Mouse (Mus musculus): ENCODE data around the gene 1110032A03Rik. TPM values are rescaled to one million over a fixed set of nuclear protein-coding genes. Genes with fewer than 3 reads are reported as not detected.

The 1110032A03Rik gene
- polyA plus RNA-seq, 1 experiment from 2014 or later = 37.8 TPM

- H3K36me3 ChIP-seq (ENCODE audit: control insufficient read depth, insufficient read depth, low read length) = peaks cover 32% of the 10 kb centered on the region
- 95% methylated on average over 5 of the region's 5 CpGs for WGBS
- H3K9me3 ChIP-seq (ENCODE audit: control insufficient read depth, low read depth, low read length) = no peaks in the 10 kb centered on the region
- ATAC-seq (ENCODE audit: insufficient number of reproducible peaks, insufficient read depth, low FRiP score, low read depth) = no peak
- no peak overlapping the region for H3K27ac ChIP-seq (ENCODE audit: low read length)
- H3K4me3 ChIP-seq (ENCODE audit: low read depth, low read length) = no peak overlapping the region
- H3K9ac ChIP-seq (replicated peaks; ENCODE audit: low read depth, low read length) = no peak overlapping the region
- no peak overlapping the region for H3K4me2 ChIP-seq (replicated peaks; ENCODE audit: low read depth, low read length)
- H3K27me3 ChIP-seq (ENCODE audit: control insufficient read depth, insufficient read depth, low read length) = no peaks in the 10 kb centered on the region
- H3K4me1 ChIP-seq (ENCODE audit: control insufficient read depth, insufficient read depth, low read length) = no peaks in the 10 kb centered on the region
These were observed 38.5 kb upstream of the 1110032A03Rik start for GRCm38 (mm10) chr9:50813796-50814195.

DNA sequence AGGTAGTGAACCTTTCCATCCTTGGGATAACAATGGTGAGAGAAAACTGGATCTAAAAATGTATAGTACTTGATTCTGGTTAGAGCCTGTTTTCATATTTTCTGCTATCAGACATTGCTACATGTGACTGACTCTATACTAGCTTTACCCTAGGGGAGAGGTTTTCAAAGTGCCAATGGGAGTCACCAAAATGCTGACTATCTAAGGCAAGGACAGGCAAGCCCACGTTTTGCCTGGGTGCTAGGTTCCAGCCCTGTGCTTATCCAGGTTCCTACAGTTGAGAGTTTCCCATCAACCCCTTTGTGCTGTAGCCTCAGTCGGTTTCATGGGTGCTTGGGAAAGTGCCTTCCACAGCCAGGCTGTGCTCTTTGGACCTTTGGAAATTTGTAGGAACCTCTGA lies 36.4 kb upstream of the 1110032A03Rik start:
- H3K27me3 ChIP-seq (ENCODE audit: control insufficient read depth, insufficient read depth, low read length) = no peaks in the 10 kb centered on the region
- peaks cover 37% of the 10 kb centered on the region for H3K36me3 ChIP-seq (ENCODE audit: control insufficient read depth, insufficient read depth, low read length)
- H3K27ac ChIP-seq (ENCODE audit: low read length) = no peak overlapping the region
- no peaks in the 10 kb centered on the region for H3K9me3 ChIP-seq (ENCODE audit: control insufficient read depth, low read depth, low read length)
- 84% methylated on average over 2 of the region's 2 CpGs for WGBS
- H3K4me3 ChIP-seq (ENCODE audit: low read depth, low read length) = no peak overlapping the region
- H3K9ac ChIP-seq (replicated peaks; ENCODE audit: low read depth, low read length) = no peak overlapping the region
- H3K4me2 ChIP-seq (replicated peaks; ENCODE audit: low read depth, low read length) = no peak overlapping the region
- H3K4me1 ChIP-seq (ENCODE audit: control insufficient read depth, insufficient read depth, low read length) = no peaks in the 10 kb centered on the region
- ATAC-seq (ENCODE audit: insufficient number of reproducible peaks, insufficient read depth, low FRiP score, low read depth) = no peak

DNA sequence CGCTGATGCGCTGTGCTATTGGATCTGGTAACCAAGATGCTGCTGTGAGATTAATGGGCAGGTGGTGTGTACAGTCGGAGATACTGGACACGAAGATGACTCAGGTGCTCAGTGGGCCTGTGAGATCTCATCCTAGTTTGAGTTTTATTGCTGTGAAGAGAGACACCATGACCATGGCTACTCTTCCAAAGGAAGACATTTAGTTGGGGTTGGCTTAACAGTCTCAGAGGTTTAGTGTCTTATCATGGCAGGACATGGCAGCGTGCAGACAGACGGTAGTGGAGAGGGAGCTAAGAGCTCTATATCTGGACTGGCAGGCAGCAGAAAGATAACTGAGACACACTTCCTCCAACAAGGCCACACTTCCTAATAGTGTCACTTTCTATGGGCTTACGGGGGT lies 35.9 kb upstream of the 1110032A03Rik start:
- Histone ChIP-seq H3K4me1 (ENCODE audit: control insufficient read depth, insufficient read depth, low read length) (no peaks in the 10 kb centered on the region), H3K27ac (ENCODE audit: low read length) (no peak overlapping the region), H3K9me3 (ENCODE audit: control insufficient read depth, low read depth, low read length) (no peaks in the 10 kb centered on the region), H3K36me3 (ENCODE audit: control insufficient read depth, insufficient read depth, low read length) (peaks cover 38% of the 10 kb centered on the region), H3K4me2 (replicated peaks; ENCODE audit: low read depth, low read length) (no peak overlapping the region), H3K27me3 (ENCODE audit: control insufficient read depth, insufficient read depth, low read length) (no peaks in the 10 kb centered on the region), H3K9ac (replicated peaks; ENCODE audit: low read depth, low read length) (no peak overlapping the region), H3K4me3 (ENCODE audit: low read depth, low read length) (no peak overlapping the region)
- ATAC-seq (ENCODE audit: insufficient number of reproducible peaks, insufficient read depth, low FRiP score, low read depth) = no peak
- 93% methylated on average over 7 of the region's 7 CpGs for WGBS

GRCm38 (mm10) chr9:50809146-50809545 lies 33.8 kb upstream of the 1110032A03Rik start:
- no peak overlapping the region for H3K27ac ChIP-seq (ENCODE audit: low read length)
- H3K36me3 ChIP-seq (ENCODE audit: control insufficient read depth, insufficient read depth, low read length) = peaks cover 44% of the 10 kb centered on the region
- no peak overlapping the region for H3K4me3 ChIP-seq (ENCODE audit: low read depth, low read length)
- H3K27me3 ChIP-seq (ENCODE audit: control insufficient read depth, insufficient read depth, low read length) = no peaks in the 10 kb centered on the region
- H3K9me3 ChIP-seq (ENCODE audit: control insufficient read depth, low read depth, low read length) = no peaks in the 10 kb centered on the region
- no peaks in the 10 kb centered on the region for H3K4me1 ChIP-seq (ENCODE audit: control insufficient read depth, insufficient read depth, low read length)
- WGBS = 93% methylated on average over 13 of the region's 13 CpGs
- H3K9ac ChIP-seq (replicated peaks; ENCODE audit: low read depth, low read length) = no peak overlapping the region
- ATAC-seq (ENCODE audit: insufficient number of reproducible peaks, insufficient read depth, low FRiP score, low read depth) = no peak
- H3K4me2 ChIP-seq (replicated peaks; ENCODE audit: low read depth, low read length) = no peak overlapping the region

DNA sequence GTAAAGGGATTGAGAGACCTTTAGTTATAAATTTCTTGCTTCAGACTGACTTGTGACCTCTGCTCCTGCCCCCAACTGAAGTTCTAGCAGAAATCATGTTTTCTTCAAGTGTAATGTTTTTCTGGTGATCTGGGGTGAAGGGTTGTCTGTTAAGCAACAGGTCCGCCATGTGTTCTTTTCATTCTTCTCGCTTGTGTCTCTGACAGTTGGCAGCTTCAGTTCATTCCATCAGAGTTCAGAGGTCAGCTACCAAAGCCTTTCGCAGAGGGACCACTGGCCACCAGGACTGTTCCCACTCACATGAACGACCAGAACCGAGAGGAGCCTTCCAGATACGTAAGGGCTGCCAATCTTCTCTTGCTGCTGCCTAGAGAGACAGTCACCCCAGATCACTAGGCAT lies 33.2 kb upstream of the 1110032A03Rik start:
- peaks cover 40% of the 10 kb centered on the region for H3K36me3 ChIP-seq (ENCODE audit: control insufficient read depth, insufficient read depth, low read length)

GRCm38 (mm10) chr9:50803055-50803671 lies 27.8 kb upstream of the 1110032A03Rik start:
- ATAC-seq (ENCODE audit: insufficient number of reproducible peaks, insufficient read depth, low FRiP score, low read depth) = peak; percentile 79; the same call in 1 of the 2 replicates
- no peaks in the 10 kb centered on the region for H3K4me1 ChIP-seq (ENCODE audit: control insufficient read depth, insufficient read depth, low read length)
- no peaks in the 10 kb centered on the region for H3K27me3 ChIP-seq (ENCODE audit: control insufficient read depth, insufficient read depth, low read length)
- H3K36me3 ChIP-seq (ENCODE audit: control insufficient read depth, insufficient read depth, low read length) = peaks cover 40% of the 10 kb centered on the region
- no peaks in the 10 kb centered on the region for H3K9me3 ChIP-seq (ENCODE audit: control insufficient read depth, low read depth, low read length)
- 89% methylated on average over 7 of the region's 7 CpGs for WGBS
- no peak overlapping the region for H3K9ac ChIP-seq (replicated peaks; ENCODE audit: low read depth, low read length)
- no peak overlapping the region for H3K4me2 ChIP-seq (replicated peaks; ENCODE audit: low read depth, low read length)
- H3K4me3 ChIP-seq (ENCODE audit: low read depth, low read length) = no peak overlapping the region
- H3K27ac ChIP-seq (ENCODE audit: low read length) = no peak overlapping the region

More for the DNA sequence above, 33.2 kb upstream of the 1110032A03Rik start:
- ATAC-seq (ENCODE audit: insufficient number of reproducible peaks, insufficient read depth, low FRiP score, low read depth) = no peak
- WGBS = 83% methylated on average over 6 of the region's 6 CpGs
- H3K4me3 ChIP-seq (ENCODE audit: low read depth, low read length) = no peak overlapping the region
- H3K9me3 ChIP-seq (ENCODE audit: control insufficient read depth, low read depth, low read length) = no peaks in the 10 kb centered on the region
- H3K4me1 ChIP-seq (ENCODE audit: control insufficient read depth, insufficient read depth, low read length) = no peaks in the 10 kb centered on the region
- no peaks in the 10 kb centered on the region for H3K27me3 ChIP-seq (ENCODE audit: control insufficient read depth, insufficient read depth, low read length)
- no peak overlapping the region for H3K4me2 ChIP-seq (replicated peaks; ENCODE audit: low read depth, low read length)
- no peak overlapping the region for H3K9ac ChIP-seq (replicated peaks; ENCODE audit: low read depth, low read length)
- H3K27ac ChIP-seq (ENCODE audit: low read length) = no peak overlapping the region

GRCm38 (mm10) chr9:50800985-50801384 lies 25.7 kb upstream of the 1110032A03Rik start:
- H3K4me1 ChIP-seq (ENCODE audit: control insufficient read depth, insufficient read depth, low read length) = no peaks in the 10 kb centered on the region
- no peak overlapping the region for H3K4me2 ChIP-seq (replicated peaks; ENCODE audit: low read depth, low read length)
- H3K36me3 ChIP-seq (ENCODE audit: control insufficient read depth, insufficient read depth, low read length) = peaks cover 29% of the 10 kb centered on the region
- 54% methylated on average over 2 of the region's 2 CpGs for WGBS
- no peaks in the 10 kb centered on the region for H3K9me3 ChIP-seq (ENCODE audit: control insufficient read depth, low read depth, low read length)
- no peak overlapping the region for H3K4me3 ChIP-seq (ENCODE audit: low read depth, low read length)
- H3K9ac ChIP-seq (replicated peaks; ENCODE audit: low read depth, low read length) = no peak overlapping the region
- H3K27me3 ChIP-seq (ENCODE audit: control insufficient read depth, insufficient read depth, low read length) = no peaks in the 10 kb centered on the region
- ATAC-seq (ENCODE audit: insufficient number of reproducible peaks, insufficient read depth, low FRiP score, low read depth) = no peak
- no peak overlapping the region for H3K27ac ChIP-seq (ENCODE audit: low read length)

- Histone ChIP-seq H3K4me2 (replicated peaks; ENCODE audit: low read depth, low read length) (no peak overlapping the region), H3K9me3 (ENCODE audit: control insufficient read depth, low read depth, low read length) (no peaks in the 10 kb centered on the region), H3K4me1 (ENCODE audit: control insufficient read depth, insufficient read depth, low read length) (no peaks in the 10 kb centered on the region), H3K4me3 (ENCODE audit: low read depth, low read length) (no peak overlapping the region), H3K36me3 (ENCODE audit: control insufficient read depth, insufficient read depth, low read length) (peaks cover 28% of the 10 kb centered on the region), H3K9ac (replicated peaks; ENCODE audit: low read depth, low read length) (no peak overlapping the region), H3K27ac (ENCODE audit: low read length) (no peak overlapping the region), H3K27me3 (ENCODE audit: control insufficient read depth, insufficient read depth, low read length) (no peaks in the 10 kb centered on the region)
- 87% methylated on average over 5 of the region's 5 CpGs for WGBS
- ATAC-seq (ENCODE audit: insufficient number of reproducible peaks, insufficient read depth, low FRiP score, low read depth) = no peak
These were observed 23.0 kb upstream of the 1110032A03Rik start for GRCm38 (mm10) chr9:50798368-50798767.

DNA sequence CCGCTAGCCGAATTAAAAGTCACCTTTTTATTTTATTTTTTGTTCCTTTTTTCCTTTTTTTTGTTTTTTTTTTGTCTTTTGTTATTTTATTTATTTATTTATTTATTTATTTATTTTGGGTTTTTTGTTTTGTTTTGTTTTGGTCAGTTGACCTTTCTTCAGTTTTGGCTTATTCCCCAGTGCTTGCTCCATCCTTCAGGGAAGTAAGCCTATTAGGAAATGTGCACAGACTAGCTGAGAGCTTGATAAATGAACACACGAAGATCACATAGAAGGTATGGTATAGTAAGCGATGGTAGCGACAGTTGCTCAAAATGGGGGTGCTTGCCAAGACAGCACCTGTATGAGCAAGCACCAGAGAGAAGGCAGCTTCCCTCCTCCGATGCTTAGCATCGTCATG lies 22.3 kb upstream of the 1110032A03Rik start:
- H3K4me3 ChIP-seq (ENCODE audit: low read depth, low read length) = no peak overlapping the region
- no peak overlapping the region for H3K27ac ChIP-seq (ENCODE audit: low read length)
- no peaks in the 10 kb centered on the region for H3K9me3 ChIP-seq (ENCODE audit: control insufficient read depth, low read depth, low read length)
- no peaks in the 10 kb centered on the region for H3K27me3 ChIP-seq (ENCODE audit: control insufficient read depth, insufficient read depth, low read length)
- no peak overlapping the region for H3K9ac ChIP-seq (replicated peaks; ENCODE audit: low read depth, low read length)
- H3K4me1 ChIP-seq (ENCODE audit: control insufficient read depth, insufficient read depth, low read length) = no peaks in the 10 kb centered on the region
- H3K36me3 ChIP-seq (ENCODE audit: control insufficient read depth, insufficient read depth, low read length) = peaks cover 26% of the 10 kb centered on the region
- H3K4me2 ChIP-seq (replicated peaks; ENCODE audit: low read depth, low read length) = no peak overlapping the region
- WGBS = 94% methylated on average over 7 of the region's 7 CpGs
- no peak for ATAC-seq (ENCODE audit: insufficient number of reproducible peaks, insufficient read depth, low FRiP score, low read depth)
